Mouse (Mus musculus): ENCODE measurements around the gene Slco1a4. TPM values are rescaled to one million over a fixed set of nuclear protein-coding genes. Genes with fewer than 3 reads are reported as not detected.
A peak's percentile ranks its signal among the peaks of the same experiment; 100 is the strongest.
"Not testable (repeated sequence)": the region's sequence is repeated elsewhere in the genome, so short reads cannot be mapped to it uniquely, and the experiment has no call there.

Slco1a4 gene
- 10 to 100 TPM; 37.7 to 50.1 (median 49.1) TPM for total RNA-seq (2022)

GRCm38 (mm10) chr6:141856085-141856484 is at the start of gene Slco1a4:
Gene Slco1a4, minus strand, starts transcription at chr6:141856199.
- no peak for DNase-seq (ENCODE audit: low spot score in 2 of 2)

- DNase-seq (ENCODE audit: low spot score in 2 of 2): no peak
Measured at GRCm38 (mm10) chr6:141898197-141898596, 42.2 kb upstream of the Slco1a4 start.

DNA sequence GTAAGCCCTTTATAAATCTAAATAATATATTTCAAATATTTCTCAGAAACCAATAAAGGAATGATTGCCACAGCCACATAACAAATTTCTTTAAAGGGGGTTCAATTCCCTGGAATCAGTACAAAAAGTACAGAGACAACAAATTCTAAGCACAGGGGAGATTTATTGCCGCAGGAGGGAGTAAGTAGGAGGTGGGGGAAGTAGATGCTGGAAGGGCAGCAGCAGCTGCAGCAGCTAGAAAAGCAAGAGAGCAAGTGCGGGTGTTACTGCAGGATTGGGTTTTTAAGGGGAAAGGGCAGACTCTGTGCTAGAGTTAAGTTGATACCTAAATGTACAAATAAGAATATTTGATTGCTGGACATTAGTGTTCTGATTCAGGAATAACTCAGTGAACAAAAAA is 33.7 kb upstream of the Slco1a4 start:
- DNase-seq (ENCODE audit: low spot score in 2 of 2): no peak

DNA sequence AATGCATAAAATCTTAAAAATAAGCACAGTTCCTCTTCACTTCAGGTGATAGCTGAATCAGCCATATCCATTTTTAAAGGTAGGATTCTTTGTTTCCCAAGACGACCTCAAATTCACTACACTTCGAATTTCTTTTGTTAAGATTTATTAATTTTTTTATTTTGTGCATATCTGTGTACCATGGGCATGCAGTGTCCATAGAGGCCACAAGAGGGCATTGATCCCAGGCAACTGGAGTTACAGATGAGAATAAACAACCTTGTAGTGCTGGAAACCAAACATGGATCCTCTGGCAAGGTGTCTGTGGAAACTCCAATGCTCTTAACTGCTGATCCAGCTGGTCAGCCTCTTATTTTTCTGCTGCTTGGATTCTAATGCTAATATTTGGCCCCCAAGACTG is 32.2 kb upstream of the Slco1a4 start:
- DNase-seq (ENCODE audit: low spot score in 2 of 2): no peak

GRCm38 (mm10) chr6:141882581-141882980 is 26.6 kb upstream of the Slco1a4 start:
- DNase-seq (ENCODE audit: low spot score in 2 of 2): no peak

DNA sequence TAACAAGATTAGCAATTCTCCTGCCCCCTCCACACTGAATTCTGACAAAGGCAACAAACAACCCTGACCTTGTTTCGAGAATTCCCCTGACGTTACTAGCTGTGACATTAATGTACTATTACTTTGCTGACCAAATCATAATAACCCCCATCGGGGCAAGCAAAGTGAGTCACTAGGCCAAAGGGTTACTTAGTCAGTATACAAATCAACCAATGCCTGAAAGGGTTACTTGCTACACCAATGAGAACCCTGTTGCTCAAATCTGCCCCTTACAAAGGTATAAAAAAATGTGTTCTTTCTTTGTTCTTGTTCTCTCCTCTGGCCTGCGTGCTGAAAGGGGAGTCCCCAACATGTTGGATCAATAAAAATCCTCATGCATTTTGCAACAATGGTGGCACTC is 19.7 kb upstream of the Slco1a4 start:
- not testable (repeated sequence) for DNase-seq (ENCODE audit: low spot score in 2 of 2)

- no peak for DNase-seq (ENCODE audit: low spot score in 2 of 2)
Measured at GRCm38 (mm10) chr6:141871711-141872110, 15.7 kb upstream of the Slco1a4 start.

- DNase-seq (ENCODE audit: low spot score in 2 of 2): no peak
Measured at GRCm38 (mm10) chr6:141868735-141869134, 12.7 kb upstream of the Slco1a4 start.

- no peak for DNase-seq (ENCODE audit: low spot score in 2 of 2)
Measured at GRCm38 (mm10) chr6:141866026-141866425, 10.0 kb upstream of the Slco1a4 start.

DNA sequence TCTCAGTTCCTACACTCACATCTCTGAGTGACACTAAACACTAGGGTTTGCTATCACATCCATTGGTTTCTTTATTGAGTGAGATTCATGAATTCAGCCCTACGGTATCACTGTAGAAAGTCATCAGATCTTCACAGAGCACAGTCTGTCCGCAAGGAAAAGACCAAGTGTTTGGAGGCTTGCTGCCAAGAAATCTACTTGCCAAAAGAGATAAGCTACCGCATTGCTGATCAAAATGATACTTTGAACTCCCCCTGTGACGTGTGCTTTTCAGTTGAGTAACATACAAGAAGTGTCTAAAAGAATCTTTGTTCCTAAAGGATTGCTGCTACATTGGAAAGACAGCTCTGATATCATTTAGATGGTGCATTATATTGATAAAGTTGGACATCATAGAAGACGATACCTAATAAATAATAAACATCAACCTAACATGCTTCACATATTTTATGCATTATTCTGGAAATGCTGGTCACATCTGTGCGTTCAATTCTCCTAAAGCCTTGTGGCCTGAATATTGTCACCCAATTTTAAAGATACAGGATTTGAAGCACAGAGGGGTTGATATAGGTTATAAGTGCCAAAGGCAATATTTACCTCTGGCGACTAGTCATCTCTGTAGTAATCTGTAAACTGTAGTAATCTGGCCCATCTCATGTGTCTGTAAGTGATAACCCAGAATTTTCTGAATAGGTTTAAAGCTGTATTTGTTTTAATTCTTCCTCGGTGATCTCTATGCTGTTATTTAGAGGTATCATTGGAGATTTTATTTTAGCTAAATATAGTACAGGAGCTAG is 1.9 kb upstream of the Slco1a4 start:
- no peak for DNase-seq (ENCODE audit: low spot score in 2 of 2)

DNA sequence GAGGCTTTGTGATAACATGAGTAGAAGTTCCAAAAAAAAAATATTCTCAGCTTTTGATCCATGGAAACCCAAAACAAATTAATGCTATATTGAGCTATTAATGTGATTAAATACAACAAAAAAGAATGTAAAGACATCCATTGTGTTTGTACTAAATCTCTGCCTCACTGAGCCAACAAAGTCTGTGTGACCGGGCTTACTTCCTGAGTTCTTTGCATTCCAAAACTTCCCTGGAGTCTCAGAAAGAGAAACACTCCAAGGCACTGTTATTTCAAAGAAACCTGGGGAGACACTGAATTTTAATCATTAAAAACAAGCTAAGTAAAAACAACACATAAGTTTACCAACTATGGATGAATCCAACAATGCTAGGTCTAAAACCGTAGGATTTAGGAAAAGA is 2.4 kb downstream of the Slco1a4 start:
- no peak for DNase-seq (ENCODE audit: low spot score in 2 of 2)

DNA sequence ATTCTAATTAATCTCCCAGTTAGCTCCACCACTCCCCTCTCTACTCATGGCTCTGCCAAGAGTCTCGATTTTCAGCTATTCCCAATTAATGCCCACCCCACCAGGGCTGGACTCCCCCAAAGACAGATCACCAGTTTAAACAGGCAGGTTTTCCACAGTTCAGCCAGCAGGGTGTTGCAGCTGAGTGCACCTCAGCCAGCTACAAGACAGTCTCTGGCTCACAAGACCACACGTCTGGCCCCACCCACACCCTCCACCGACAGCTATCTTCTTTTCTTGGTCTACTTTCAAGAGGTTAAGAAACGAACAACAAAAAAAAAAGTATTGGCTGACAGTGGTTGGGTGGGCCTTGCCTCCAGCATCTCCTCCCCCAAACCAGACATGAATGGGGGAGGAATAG is 6.9 kb downstream of the Slco1a4 start:
- no peak for DNase-seq (ENCODE audit: low spot score in 2 of 2)

- DNase-seq (ENCODE audit: low spot score in 2 of 2): peak in 1 of 2 experiments; percentile 5
Measured at GRCm38 (mm10) chr6:141797837-141798236, 58.2 kb downstream of the Slco1a4 start.

DNA sequence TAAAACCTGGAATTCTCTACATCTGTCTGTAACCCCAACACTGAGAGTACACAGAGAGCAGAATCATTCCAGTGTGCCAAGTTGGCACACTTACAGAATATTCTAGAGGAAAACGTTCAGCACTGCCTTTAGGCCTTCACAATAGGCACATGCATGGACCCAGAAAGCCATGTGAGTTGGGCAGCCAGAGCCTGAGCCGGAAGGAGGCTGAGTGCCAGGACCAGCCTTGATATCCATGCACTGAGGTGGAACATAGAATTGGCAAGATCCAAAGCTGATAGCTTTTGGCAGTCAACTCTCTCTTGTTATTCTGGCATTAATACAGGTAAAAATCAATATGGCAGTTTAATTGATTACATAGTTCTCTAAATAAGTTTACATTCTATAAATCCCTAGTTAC is 81.5 kb downstream of the Slco1a4 start:
- no peak for DNase-seq (ENCODE audit: low spot score in 2 of 2)

DNA sequence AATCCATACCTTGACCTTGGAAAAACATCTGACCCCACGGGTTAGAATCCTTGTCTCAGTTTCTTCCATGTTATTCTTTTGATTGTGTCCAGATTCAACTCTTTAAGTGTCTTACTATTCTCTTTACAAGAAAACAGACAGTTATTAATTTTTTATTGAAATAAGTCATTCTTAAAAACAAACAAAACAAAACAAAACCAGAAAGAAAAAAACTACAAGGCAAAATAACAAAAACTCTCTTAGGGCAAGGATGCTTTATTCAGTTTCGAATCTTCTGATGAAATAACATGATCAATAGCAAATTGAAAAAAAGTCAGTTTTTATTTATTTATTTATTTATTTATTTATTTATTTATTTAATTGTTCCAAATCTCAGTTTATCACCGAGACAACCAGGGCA is 82.3 kb downstream of the Slco1a4 start, which contains the start of gene Gm5724:
Gene Gm5724 (minus strand): TSS at position 101 of the 400 bp plus-strand sequence.
- no peak for DNase-seq (ENCODE audit: low spot score in 2 of 2)

Other genes with a start within 250 kb of the Slco1a4 start
- under 1 TPM; 0.21 to 0.38 (median 0.31) TPM for gene Slco1b2, start 226.7 kb downstream of the Slco1a4 start, total RNA-seq (2022)
- gene Gm5724, start 82.4 kb downstream of the Slco1a4 start, total RNA-seq (2022): not detected
- not detected for gene Slco1a1, start 90.8 kb upstream of the Slco1a4 start, total RNA-seq (2022)
- gene Gm6614, start 155.2 kb upstream of the Slco1a4 start, total RNA-seq (2022): not detected